Mouse (Mus musculus) neural tube, embryonic 15.5 days (tissue): ENCODE results near the gene S1pr3. TPM values are rescaled to one million over a fixed set of nuclear protein-coding genes. Genes with fewer than 3 reads are reported as not detected.
A peak's percentile ranks its signal among the peaks of the same experiment; 100 is the strongest.

Source experiments
- ATAC-seq: fragments of 200-750 bp; cut with Nextera tagmentation; 2 replicates; pipeline ENCODE4 v1.8.0; 2017; ENCODE audit warnings: mild to moderate bottlenecking, moderate TSS enrichment, moderate library complexity; ENCODE audit not compliant: low FRiP score
- H3K27ac ChIP-seq: fragments of 300-500 bp; sonication (generic); replicated peaks from 2 replicates; pipeline ENCODE4 v1.5.1; 2015; ENCODE audit warnings: mild to moderate bottlenecking, inconsistent platforms
- H3K27me3 ChIP-seq: fragments of 300-500 bp; sonication (generic); replicated peaks from 2 replicates; pipeline ENCODE4 v1.6.1; 2015; ENCODE audit warnings: inconsistent platforms
- H3K36me3 ChIP-seq: fragments of 300-500 bp; sonication (generic); 2 replicates; pipeline ENCODE4 v1.6.1; 2015; ENCODE audit warnings: inconsistent platforms
- H3K4me1 ChIP-seq: fragments of 300-500 bp; sonication (generic); 2 replicates; pipeline ENCODE4 v1.6.1; 2015; ENCODE audit warnings: inconsistent platforms
- H3K4me2 ChIP-seq: fragments of 300-500 bp; sonication (generic); 2 replicates; pipeline ENCODE4 v1.6.1; 2015; ENCODE audit warnings: inconsistent platforms, mild to moderate bottlenecking, moderate library complexity
- H3K4me3 ChIP-seq: fragments of 300-500 bp; sonication (generic); replicated peaks from 2 replicates; pipeline ENCODE4 v1.5.1; 2015; ENCODE audit warnings: mild to moderate bottlenecking, inconsistent platforms
- H3K9ac ChIP-seq: fragments of 300-500 bp; sonication (generic); replicated peaks from 2 replicates; pipeline ENCODE4 v1.6.1; 2015; ENCODE audit warnings: mild to moderate bottlenecking, inconsistent platforms
- H3K9me3 ChIP-seq: fragments of 300-500 bp; sonication (generic); replicated peaks from 2 replicates; pipeline ENCODE4 v1.6.1; 2016; ENCODE audit warnings: inconsistent platforms
- WGBS: fragments of 180-500 bp; shearing (Covaris S2); methylation state at CpG from one replicate; pipeline ENCODE4 v1.1.7; 2015; ENCODE audit warnings: mixed read lengths; 5-methylcytosine and 5-hydroxymethylcytosine counted together
- polyA plus RNA-seq: library from polyadenylated mRNA; unstranded; fragments of >200 nt; fragmentation: Nextera tagmentation; extraction: Ambion mirVana; gene quantifications from 2 replicates; pipeline ENCODE4 v1.2.1, GENCODE M21; 2015

S1pr3 gene
- polyA plus RNA-seq, 1 experiment from 2014 or later = 12.5 TPM

GRCm38 (mm10) chr13:51407541-51408217, 760 bp upstream of the S1pr3 start:
- Histone ChIP-seq H3K36me3 (no peaks in the 10 kb centered on the region), H3K9me3 (no peaks in the 10 kb centered on the region), H3K4me3 (no peak overlapping the region), H3K27ac (no peak overlapping the region), H3K9ac (no peak overlapping the region), H3K27me3 (peaks cover 29% of the 10 kb centered on the region), H3K4me1 (peaks cover 15% of the 10 kb centered on the region), H3K4me2 (peak overlapping the region; percentile 21; the same call in 1 of the 2 replicates)
- 34% methylated on average over 13 of the region's 13 CpGs for WGBS
- ATAC-seq = no peak

GRCm38 (mm10) chr13:51409936-51410481, 1.6 kb downstream of the S1pr3 start:
- Histone ChIP-seq H3K4me1 (peaks cover 15% of the 10 kb centered on the region), H3K4me3 (peak overlapping the region; percentile 14), H3K27ac (no peak overlapping the region), H3K4me2 (peak overlapping the region; percentile 27), H3K36me3 (no peaks in the 10 kb centered on the region), H3K27me3 (peaks cover 29% of the 10 kb centered on the region), H3K9ac (no peak overlapping the region), H3K9me3 (no peaks in the 10 kb centered on the region)
- WGBS = 84% methylated on average over 6 of the region's 6 CpGs
- ATAC-seq = no peak

GRCm38 (mm10) chr13:51411243-51411642, 2.8 kb downstream of the S1pr3 start:
- Histone ChIP-seq H3K9ac (0 out of 2 replicates have a peak overlapping the region, but pooled peaks have one; percentile 24), H3K27me3 (peaks cover 29% of the 10 kb centered on the region), H3K4me2 (peak overlapping the region; percentile 27), H3K9me3 (no peaks in the 10 kb centered on the region), H3K4me1 (peaks cover 15% of the 10 kb centered on the region), H3K27ac (no peak overlapping the region), H3K4me3 (no peak overlapping the region), H3K36me3 (no peaks in the 10 kb centered on the region)
- 75% methylated on average over 9 of the region's 9 CpGs for WGBS
- no peak for ATAC-seq

- H3K9me3 ChIP-seq = no peaks in the 10 kb centered on the region
- H3K4me1 ChIP-seq = peaks cover 22% of the 10 kb centered on the region
- H3K27ac ChIP-seq = no peak overlapping the region
- H3K36me3 ChIP-seq = no peaks in the 10 kb centered on the region
- H3K27me3 ChIP-seq = peaks cover 29% of the 10 kb centered on the region
- H3K4me2 ChIP-seq = peak overlapping the region; percentile 27
- no peak overlapping the region for H3K9ac ChIP-seq
- 71% methylated on average over 12 of the region's 12 CpGs for WGBS
- no peak overlapping the region for H3K4me3 ChIP-seq
- ATAC-seq = no peak
Observed at GRCm38 (mm10) chr13:51411696-51412430, 3.4 kb downstream of the S1pr3 start.

GRCm38 (mm10) chr13:51413461-51413860, 5.0 kb downstream of the S1pr3 start:
- H3K9me3 ChIP-seq = no peaks in the 10 kb centered on the region
- H3K27ac ChIP-seq = no peak overlapping the region
- H3K4me2 ChIP-seq = no peak overlapping the region
- no peak for ATAC-seq
- 67% methylated on average over 3 of the region's 3 CpGs for WGBS
- peaks cover 30% of the 10 kb centered on the region for H3K4me1 ChIP-seq
- H3K4me3 ChIP-seq = no peak overlapping the region
- H3K36me3 ChIP-seq = no peaks in the 10 kb centered on the region
- no peak overlapping the region for H3K9ac ChIP-seq
- peaks cover 18% of the 10 kb centered on the region; the same call in 1 of the 2 replicates for H3K27me3 ChIP-seq

GRCm38 (mm10) chr13:51416727-51417126, 8.3 kb downstream of the S1pr3 start:
- no peak overlapping the region for H3K4me2 ChIP-seq
- WGBS = 95% methylated on average over 11 of the region's 11 CpGs

GRCm38 (mm10) chr13:51417796-51418195, 9.4 kb downstream of the S1pr3 start:
- Histone ChIP-seq H3K4me3 (peak overlapping the region; percentile 1; the same call in 1 of the 2 replicates), H3K36me3 (no peaks in the 10 kb centered on the region), H3K27me3 (no peaks in the 10 kb centered on the region), H3K27ac (peak overlapping the region; percentile 80), H3K9ac (peak overlapping the region; percentile 11; the same call in 1 of the 2 replicates), H3K4me1 (peaks cover 27% of the 10 kb centered on the region), H3K4me2 (peak overlapping the region; percentile 59), H3K9me3 (no peaks in the 10 kb centered on the region)
- WGBS = 50% methylated on average over 6 of the region's 6 CpGs
- no peak for ATAC-seq

More at GRCm38 (mm10) chr13:51416727-51417126, 8.3 kb downstream of the S1pr3 start:
- Histone ChIP-seq H3K36me3 (no peaks in the 10 kb centered on the region), H3K27me3 (no peaks in the 10 kb centered on the region), H3K4me3 (no peak overlapping the region), H3K9ac (no peak overlapping the region), H3K27ac (no peak overlapping the region), H3K4me1 (peaks cover 27% of the 10 kb centered on the region), H3K9me3 (no peaks in the 10 kb centered on the region)
- no peak for ATAC-seq

- peaks cover 27% of the 10 kb centered on the region for H3K4me1 ChIP-seq
- peak overlapping the region; percentile 11 for H3K9ac ChIP-seq
- H3K27ac ChIP-seq = peak overlapping the region; percentile 80
- H3K4me2 ChIP-seq = peak overlapping the region; percentile 59
- 2% methylated on average over 20 of the region's 20 CpGs for WGBS
- no peaks in the 10 kb centered on the region for H3K27me3 ChIP-seq
- no peaks in the 10 kb centered on the region for H3K9me3 ChIP-seq
- peak overlapping the region; percentile 31 for H3K4me3 ChIP-seq
- ATAC-seq = peak; percentile 90
- no peaks in the 10 kb centered on the region for H3K36me3 ChIP-seq
Observed at GRCm38 (mm10) chr13:51418268-51418941, 10.0 kb downstream of the S1pr3 start.

GRCm38 (mm10) chr13:51418942-51419451, 10.6 kb downstream of the S1pr3 start:
- H3K9ac ChIP-seq = no peak overlapping the region
- H3K27ac ChIP-seq = no peak overlapping the region
- no peaks in the 10 kb centered on the region for H3K9me3 ChIP-seq
- ATAC-seq = peak; percentile 23
- peak overlapping the region; percentile 31 for H3K4me3 ChIP-seq
- no peaks in the 10 kb centered on the region for H3K36me3 ChIP-seq
- H3K27me3 ChIP-seq = no peaks in the 10 kb centered on the region
- H3K4me1 ChIP-seq = peaks cover 27% of the 10 kb centered on the region
- peak overlapping the region; percentile 59 for H3K4me2 ChIP-seq
- 75% methylated on average over 19 of the region's 19 CpGs for WGBS

- H3K9me3 ChIP-seq = no peaks in the 10 kb centered on the region
- H3K4me2 ChIP-seq = no peak overlapping the region
- 90% methylated on average over 15 of the region's 15 CpGs for WGBS
- H3K9ac ChIP-seq = no peak overlapping the region
- ATAC-seq = no peak
- H3K4me3 ChIP-seq = no peak overlapping the region
- peaks cover 27% of the 10 kb centered on the region for H3K4me1 ChIP-seq
- no peak overlapping the region for H3K27ac ChIP-seq
- no peaks in the 10 kb centered on the region for H3K36me3 ChIP-seq
- H3K27me3 ChIP-seq = no peaks in the 10 kb centered on the region
Observed at GRCm38 (mm10) chr13:51419501-51419900, 11.1 kb downstream of the S1pr3 start.

GRCm38 (mm10) chr13:51420861-51421260, 12.4 kb downstream of the S1pr3 start:
- Histone ChIP-seq H3K4me1 (peaks cover 27% of the 10 kb centered on the region), H3K4me3 (no peak overlapping the region), H3K27ac (no peak overlapping the region), H3K4me2 (no peak overlapping the region), H3K9me3 (no peaks in the 10 kb centered on the region), H3K9ac (no peak overlapping the region), H3K36me3 (no peaks in the 10 kb centered on the region), H3K27me3 (no peaks in the 10 kb centered on the region)
- WGBS = 88% methylated on average over 9 of the region's 9 CpGs
- no peak for ATAC-seq
